Mouse (Mus musculus) small intestine, adult 2 months (tissue): ENCODE data around the gene Mfn1. TPM values are rescaled to one million over a fixed set of nuclear protein-coding genes. Genes with fewer than 3 reads are reported as not detected.

ENCODE experiments used
- H3K27ac ChIP-seq: fragments of 200-500 bp; 2 replicates; pipeline ENCODE4 v1.5.1; 2012; ENCODE audit warnings: low read depth, low read length, control low read depth, inconsistent platforms; ENCODE audit not compliant: insufficient read depth
- H3K27me3 ChIP-seq: fragments of 200-500 bp; 2 replicates; pipeline ENCODE4 v1.6.1; 2012; ENCODE audit warnings: mild to moderate bottlenecking, moderate library complexity, low read length, inconsistent platforms; ENCODE audit not compliant: control insufficient read depth, insufficient read depth
- H3K36me3 ChIP-seq: fragments of 200-500 bp; 2 replicates; pipeline ENCODE4 v1.6.1; 2012; ENCODE audit warnings: mild to moderate bottlenecking, low read length, control low read depth, inconsistent platforms; ENCODE audit not compliant: control insufficient read depth, insufficient read depth
- H3K4me1 ChIP-seq: fragments of 200-500 bp; 2 replicates; pipeline ENCODE4 v1.6.1; 2012; ENCODE audit warnings: low read length, inconsistent platforms, mixed read lengths; ENCODE audit not compliant: control insufficient read depth, insufficient read depth, insufficient read length
- H3K4me3 ChIP-seq: fragments of 200-500 bp; 2 replicates; pipeline ENCODE4 v1.5.1; 2012; ENCODE audit warnings: low read depth, mild to moderate bottlenecking, control low read depth, inconsistent platforms, low read length, moderate library complexity
- CTCF ChIP-seq: fragments of 200-500 bp; IDR thresholded peaks from 2 replicates; pipeline ENCODE4 v1.5.1; 2012; ENCODE audit warnings: low read depth, mild to moderate bottlenecking, control low read depth, inconsistent platforms, low read length, moderate library complexity, mixed read lengths; ENCODE audit not compliant: insufficient replicate concordance, insufficient read length; ENCODE audit errors: extremely low read depth
- POLR2A ChIP-seq: fragments of 200-500 bp; IDR thresholded peaks from 2 replicates; pipeline ENCODE4 v1.6.1; 2012; ENCODE audit warnings: low read depth, mild to moderate bottlenecking, control low read depth, inconsistent platforms, low read length, moderate library complexity
- WGBS: fragments of 180-500 bp; shearing (Covaris S2); methylation state at CpG from one replicate; pipeline ENCODE4 v1.1.7; 2018; 5-methylcytosine and 5-hydroxymethylcytosine counted together
- polyA plus RNA-seq: library from polyadenylated mRNA; depleted of rRNA; stranded (reverse); fragments of >200 nt; gene quantifications from 2 replicates; pipeline ENCODE4 v1.2.3, GENCODE M21; 2012

Mfn1 gene
- polyA plus RNA-seq, 1 experiment = 4.6 TPM

DNA sequence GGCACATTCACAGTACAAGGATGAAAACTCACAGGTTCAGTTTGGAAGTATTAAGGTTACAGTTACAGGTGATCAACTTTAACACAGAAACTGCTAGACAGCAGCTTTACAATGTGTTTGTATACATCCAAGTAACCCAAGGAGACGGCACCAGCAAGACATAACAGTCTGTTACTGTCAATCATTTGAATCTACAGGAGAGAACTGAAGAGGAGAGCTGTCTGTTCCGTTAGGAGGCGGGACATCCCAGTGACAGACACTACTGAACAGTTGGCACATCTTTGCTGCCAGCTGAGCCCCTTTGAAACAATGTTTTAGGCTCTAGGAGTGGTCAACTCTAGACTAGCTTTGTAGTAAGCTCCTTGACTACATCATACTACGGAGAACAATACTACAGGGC lies 54.2 kb downstream of the Mfn1 start:
- no peaks in the 10 kb centered on the region for H3K4me1 ChIP-seq
- peaks cover 17% of the 10 kb centered on the region for H3K36me3 ChIP-seq
- no peak overlapping the region for H3K4me3 ChIP-seq
- no peaks in the 10 kb centered on the region for H3K27me3 ChIP-seq
- H3K27ac ChIP-seq = no peak overlapping the region
- TF ChIP-seq CTCF (no peak), POLR2A (no peak)
- 92% methylated on average over 4 of the region's 4 CpGs for WGBS

DNA sequence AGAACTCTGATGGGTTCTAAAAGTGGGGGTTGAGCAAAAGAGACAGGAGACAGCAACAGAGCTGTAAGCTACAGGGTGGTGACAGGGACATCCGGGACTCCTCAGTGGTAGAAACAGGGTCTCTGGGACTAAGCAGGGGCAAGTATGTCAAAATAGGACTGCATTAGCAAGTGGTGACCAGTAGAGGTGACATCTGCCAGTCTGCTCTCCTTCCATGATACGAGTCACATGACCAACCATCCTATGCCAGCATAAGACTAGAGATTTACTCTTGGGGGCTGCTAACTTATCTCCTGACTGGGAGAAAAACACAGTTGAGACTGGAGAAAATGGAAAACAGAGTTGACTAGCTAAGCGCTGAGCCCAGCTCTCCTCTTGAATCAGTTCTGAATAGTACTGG lies 57.0 kb downstream of the Mfn1 start:
- WGBS = 91% methylated on average over 3 of the region's 3 CpGs
- Histone ChIP-seq H3K36me3 (peaks cover 8% of the 10 kb centered on the region), H3K27me3 (no peaks in the 10 kb centered on the region), H3K4me3 (no peak overlapping the region), H3K4me1 (no peaks in the 10 kb centered on the region), H3K27ac (no peak overlapping the region)
- TF ChIP-seq CTCF (no peak), POLR2A (no peak)

DNA sequence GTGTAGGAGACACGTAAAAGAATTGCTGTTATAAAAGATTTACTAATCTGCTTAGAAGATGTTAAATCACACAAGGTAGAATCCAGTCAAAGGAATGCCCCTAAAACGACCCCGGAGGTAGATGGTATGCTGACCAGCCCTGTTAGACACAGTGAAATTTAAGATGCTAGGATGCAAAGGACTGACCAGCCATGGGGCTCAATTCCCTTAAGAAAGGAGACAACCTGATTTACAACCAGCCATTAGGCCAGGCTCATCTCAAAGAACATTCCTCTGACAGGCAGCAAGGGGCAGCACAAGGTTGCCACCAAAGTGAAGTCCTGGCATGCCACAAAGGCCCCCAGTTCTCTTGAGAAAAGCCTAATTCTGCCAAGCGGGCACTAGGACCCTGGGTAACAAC lies 65.8 kb downstream of the Mfn1 start:
- Histone ChIP-seq H3K27me3 (no peaks in the 10 kb centered on the region), H3K4me3 (no peak overlapping the region), H3K36me3 (no peaks in the 10 kb centered on the region), H3K27ac (no peak overlapping the region), H3K4me1 (no peaks in the 10 kb centered on the region)
- WGBS = 59% methylated on average over 4 of the region's 4 CpGs
- TF ChIP-seq POLR2A (no peak), CTCF (no peak)

DNA sequence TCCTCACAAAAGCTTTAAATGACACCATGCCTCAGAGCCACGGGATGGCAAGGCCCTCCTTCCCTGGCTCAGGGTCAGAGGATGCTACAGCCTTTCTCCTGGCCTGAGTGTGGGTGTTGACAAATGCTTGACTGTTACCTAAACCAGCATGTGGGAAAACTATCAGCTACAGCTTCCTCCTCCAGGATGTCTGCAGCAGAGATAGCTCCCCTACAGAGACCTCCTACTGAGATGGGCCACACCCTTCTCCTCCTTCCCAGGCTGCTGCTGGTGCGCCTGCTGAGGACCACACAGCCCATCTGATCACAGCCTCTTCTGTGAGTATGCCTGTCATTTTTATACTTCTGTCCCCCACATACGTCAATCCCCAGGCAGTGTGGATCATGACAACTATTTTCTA lies 70.1 kb downstream of the Mfn1 start:
- WGBS = 67% methylated on average over 3 of the region's 3 CpGs
- TF ChIP-seq CTCF (no peak), POLR2A (no peak)
- Histone ChIP-seq H3K4me1 (no peaks in the 10 kb centered on the region), H3K27ac (no peak overlapping the region), H3K27me3 (no peaks in the 10 kb centered on the region), H3K4me3 (no peak overlapping the region), H3K36me3 (no peaks in the 10 kb centered on the region)

DNA sequence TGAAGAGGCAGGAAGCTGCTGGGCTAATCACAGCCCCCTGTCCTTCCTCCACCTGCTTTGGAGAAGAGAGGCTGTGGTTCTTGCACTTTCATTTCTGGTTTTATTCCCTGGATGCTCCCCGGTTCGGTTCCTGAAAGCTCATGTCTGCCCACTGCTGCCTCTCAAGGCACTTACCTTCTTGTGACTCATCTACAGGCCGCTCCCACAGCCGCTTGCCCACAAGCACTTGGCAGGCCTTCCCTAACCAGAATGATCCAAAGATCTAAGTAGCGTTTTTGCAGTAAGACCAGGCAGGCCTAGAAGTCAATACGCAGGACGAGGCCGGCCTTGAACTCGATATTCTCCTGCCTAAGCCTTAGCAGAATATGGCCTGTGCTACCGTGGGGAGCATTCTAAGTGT lies 71.8 kb downstream of the Mfn1 start:
- TF ChIP-seq CTCF (no peak), POLR2A (no peak)
- no peak overlapping the region for H3K27ac ChIP-seq
- H3K4me3 ChIP-seq = no peak overlapping the region
- no peaks in the 10 kb centered on the region for H3K36me3 ChIP-seq
- H3K4me1 ChIP-seq = no peaks in the 10 kb centered on the region
- H3K27me3 ChIP-seq = no peaks in the 10 kb centered on the region
- WGBS = 71% methylated on average over 10 of the region's 10 CpGs

DNA sequence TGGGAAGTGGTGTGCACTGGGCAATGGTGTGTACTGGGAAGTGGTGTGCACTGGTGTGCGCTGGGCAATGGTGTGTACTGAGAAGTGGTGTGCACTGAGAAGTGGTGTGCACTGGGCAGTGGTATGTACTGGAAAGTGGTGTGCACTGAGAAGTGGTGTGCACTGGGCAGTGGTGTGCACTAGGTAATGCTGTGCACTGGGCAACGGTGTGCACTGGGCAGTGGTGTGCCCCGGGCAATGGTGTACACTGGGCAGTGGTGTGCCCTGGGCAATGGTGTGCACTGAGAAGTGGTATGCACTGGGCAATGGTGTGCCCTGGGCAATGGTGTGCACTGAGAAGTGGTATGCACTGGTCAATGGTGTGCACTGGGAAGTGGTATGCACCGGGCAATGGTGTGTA lies 80.0 kb downstream of the Mfn1 start:
- 95% methylated on average over 4 of the region's 4 CpGs for WGBS

DNA sequence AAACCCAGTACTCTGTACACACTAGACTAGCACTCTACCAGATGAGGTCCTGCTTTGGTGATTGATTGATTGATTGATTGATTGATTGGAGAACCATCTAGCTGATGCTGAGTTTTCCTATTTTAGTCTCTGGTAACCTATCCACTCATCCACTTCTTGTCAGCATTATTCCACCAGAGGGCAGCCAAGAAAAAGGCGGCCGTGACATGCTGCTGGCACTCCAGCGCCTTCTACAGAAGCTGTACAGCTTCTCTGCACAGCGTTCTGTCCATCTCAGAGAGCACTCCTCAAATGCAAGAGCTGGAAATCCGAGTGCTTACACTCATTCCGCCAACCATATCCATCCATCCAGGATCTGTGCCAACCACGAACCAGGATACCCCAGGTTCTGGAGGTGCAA lies 81.3 kb downstream of the Mfn1 start:
- TF ChIP-seq CTCF = peak; percentile 58; the same call in 1 of the 2 replicates
- no peak for TF ChIP-seq POLR2A
- Histone ChIP-seq H3K4me1 (peaks cover 7% of the 10 kb centered on the region; the same call in 1 of the 2 replicates), H3K36me3 (no peaks in the 10 kb centered on the region), H3K4me3 (no peak overlapping the region), H3K27me3 (no peaks in the 10 kb centered on the region), H3K27ac (no peak overlapping the region)
- WGBS = 18% methylated on average over 7 of the region's 7 CpGs

More for the DNA sequence above, 80.0 kb downstream of the Mfn1 start:
- H3K4me3 ChIP-seq = no peak overlapping the region
- TF ChIP-seq CTCF (no peak), POLR2A (no peak)
- no peak overlapping the region for H3K27ac ChIP-seq
- H3K36me3 ChIP-seq = no peaks in the 10 kb centered on the region
- peaks cover 7% of the 10 kb centered on the region; the same call in 1 of the 2 replicates for H3K4me1 ChIP-seq
- no peaks in the 10 kb centered on the region for H3K27me3 ChIP-seq
